Mouse (Mus musculus) cerebellum, postnatal 14 days (tissue): ENCODE measurements around the gene Emd.

Source experiments
- DNase-seq, 2 experiments: peaks; one replicate each; pipeline ENCODE4 v3.0.0; 2021; ENCODE audit warnings: mixed read lengths in 2 of 2

Emd gene

DNA sequence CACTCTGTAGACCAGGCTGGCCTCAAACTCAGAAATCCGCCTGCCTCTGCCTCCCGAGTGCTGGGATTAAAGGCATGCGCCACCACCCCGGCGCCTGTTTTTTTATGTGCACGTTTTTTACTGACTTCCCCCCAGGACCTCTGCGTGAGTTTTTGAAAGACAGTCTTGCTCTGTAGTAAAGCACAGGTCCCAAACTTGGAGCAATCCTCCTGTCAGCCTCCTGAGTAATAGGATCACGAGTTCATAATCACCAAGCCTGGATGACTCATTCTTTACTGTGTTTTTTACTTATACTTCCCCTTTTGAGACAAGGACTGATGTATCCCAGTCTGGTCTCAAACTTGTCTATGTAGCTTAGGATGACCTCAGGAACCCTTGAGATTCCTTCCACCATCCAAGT lies 23.4 kb downstream of the Emd start:
- DNase-seq = no peak

DNA sequence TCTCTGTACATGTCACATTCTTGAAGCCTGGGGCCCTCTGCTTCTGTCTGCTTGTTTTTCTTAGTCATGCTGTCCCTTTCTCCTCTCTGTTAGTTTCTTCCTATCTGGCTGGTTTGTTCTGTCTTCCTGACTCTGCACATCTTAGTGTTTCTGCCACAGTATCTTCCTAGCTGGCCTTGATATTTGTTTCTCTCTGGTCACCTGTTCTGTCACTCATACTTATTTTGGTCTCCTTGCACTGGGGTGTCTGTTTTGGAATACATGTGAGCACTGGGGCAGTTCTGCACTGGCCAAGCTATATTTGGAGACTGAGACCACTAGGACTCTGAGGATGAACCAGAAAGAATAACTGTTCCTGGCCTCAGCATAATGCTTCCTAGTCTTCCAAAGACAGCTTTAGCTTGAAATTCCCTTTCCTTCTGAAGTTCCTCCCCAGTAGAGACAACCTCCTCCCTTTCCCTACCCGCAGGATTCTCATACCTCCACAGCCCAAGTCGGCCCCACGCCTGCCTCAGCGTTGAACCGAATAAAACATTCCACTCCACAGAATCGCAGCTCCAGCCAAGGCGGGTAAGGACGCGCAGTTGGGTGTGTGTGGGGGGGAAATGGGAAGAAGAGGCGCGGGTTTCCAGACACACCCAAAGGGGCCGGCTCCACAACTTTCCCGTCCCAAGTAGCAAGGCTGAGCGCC lies 26.7 kb downstream of the Emd start:
- DNase-seq = no peak

DNA sequence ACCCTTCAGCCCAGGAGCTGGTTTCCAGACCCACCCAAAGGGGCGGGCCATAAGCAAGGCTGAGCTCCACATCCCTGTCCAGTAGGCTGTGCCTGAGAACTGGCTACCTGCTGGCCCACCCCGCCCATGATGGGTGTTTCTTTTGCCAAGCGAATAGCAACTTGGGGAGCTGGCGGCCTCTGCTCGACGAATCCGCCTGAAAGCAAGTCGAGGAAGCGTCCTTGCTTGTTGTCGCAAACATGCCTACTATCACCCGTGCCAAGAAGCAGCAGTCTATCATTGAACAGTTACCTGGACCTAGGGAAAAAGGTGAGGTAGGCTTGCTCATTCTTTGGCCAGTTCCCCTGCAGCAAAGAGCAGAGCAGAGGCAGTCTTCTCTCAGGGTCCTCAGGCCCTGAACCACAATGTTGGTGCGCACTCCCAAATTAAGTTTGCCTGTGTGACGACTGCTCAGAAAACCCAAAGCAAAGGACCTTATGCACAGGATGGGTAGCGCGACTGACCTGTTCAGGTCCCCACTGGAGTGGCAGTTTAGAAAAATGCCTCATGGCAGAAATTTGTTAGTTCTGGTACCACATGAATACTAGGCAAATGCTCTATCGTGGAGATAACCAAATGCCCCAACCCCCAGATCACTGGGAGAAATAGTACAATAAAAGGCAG lies 27.4 kb downstream of the Emd start, which contains the start of the genes Taz and Dnase1l1:
Gene Taz (plus strand): TSS at position 181 of the 663 bp plus-strand sequence.
Gene Dnase1l1 (minus strand): TSS at position 606 of the 663 bp plus-strand sequence.
- DNase-seq = peak; percentile 70 to 75

DNA sequence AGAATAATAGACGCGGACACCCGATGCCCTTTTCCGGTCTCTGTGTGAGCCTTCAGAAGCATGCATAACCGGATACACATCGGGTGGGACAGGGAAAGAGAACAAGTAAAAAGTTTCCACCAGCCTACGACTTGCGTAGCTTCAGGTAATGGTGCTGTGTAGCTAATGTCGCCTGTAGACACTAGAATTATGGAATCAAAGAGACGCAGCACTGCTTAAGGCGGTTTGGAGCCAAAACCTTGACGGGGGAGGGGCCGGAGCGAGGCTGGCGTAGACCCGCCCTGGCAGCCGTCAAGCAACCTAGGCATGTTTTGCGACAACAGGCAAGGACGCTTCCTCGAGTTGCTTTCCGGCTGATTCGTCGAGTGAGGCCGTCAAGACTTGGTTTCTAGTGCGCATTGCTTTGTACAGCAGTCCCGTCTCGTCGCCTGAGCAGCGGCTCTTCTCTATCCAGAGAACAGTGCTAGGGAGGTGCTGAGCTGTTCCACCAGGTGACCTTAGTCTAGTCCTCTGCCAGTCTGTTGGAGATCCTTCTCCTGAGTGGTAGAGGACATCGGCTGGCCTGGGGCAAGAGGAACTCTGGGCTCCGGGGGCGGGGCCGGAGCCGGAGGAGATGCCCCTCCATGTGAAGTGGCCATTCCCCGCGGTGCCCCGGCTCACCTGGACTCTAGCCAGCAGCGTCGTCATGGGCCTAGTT lies 28.1 kb downstream of the Emd start:
- DNase-seq = peak; percentile 88 to 90

GRCm38 (mm10) chrX:74283092-74283437 lies 28.6 kb downstream of the Emd start:
- DNase-seq = no peak

DNA sequence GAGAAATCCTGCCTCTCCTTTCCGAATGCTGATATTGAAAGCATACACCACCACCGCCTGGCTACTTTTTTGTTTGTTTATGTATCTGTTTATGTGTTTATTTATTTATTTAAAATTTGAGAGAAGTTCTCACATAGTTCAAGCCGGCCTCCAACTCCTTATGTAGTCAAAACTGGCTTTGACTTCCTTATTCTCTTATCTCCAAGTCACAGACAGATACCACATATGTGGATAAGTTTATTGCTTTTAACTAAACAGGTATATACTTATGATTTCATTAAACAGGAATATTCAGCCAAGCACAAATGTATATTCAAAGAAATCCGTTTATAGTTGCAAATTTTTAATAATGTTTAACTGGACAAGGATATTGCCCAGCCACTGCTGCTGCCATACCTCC lies 38.9 kb downstream of the Emd start:
- no peak for DNase-seq

DNA sequence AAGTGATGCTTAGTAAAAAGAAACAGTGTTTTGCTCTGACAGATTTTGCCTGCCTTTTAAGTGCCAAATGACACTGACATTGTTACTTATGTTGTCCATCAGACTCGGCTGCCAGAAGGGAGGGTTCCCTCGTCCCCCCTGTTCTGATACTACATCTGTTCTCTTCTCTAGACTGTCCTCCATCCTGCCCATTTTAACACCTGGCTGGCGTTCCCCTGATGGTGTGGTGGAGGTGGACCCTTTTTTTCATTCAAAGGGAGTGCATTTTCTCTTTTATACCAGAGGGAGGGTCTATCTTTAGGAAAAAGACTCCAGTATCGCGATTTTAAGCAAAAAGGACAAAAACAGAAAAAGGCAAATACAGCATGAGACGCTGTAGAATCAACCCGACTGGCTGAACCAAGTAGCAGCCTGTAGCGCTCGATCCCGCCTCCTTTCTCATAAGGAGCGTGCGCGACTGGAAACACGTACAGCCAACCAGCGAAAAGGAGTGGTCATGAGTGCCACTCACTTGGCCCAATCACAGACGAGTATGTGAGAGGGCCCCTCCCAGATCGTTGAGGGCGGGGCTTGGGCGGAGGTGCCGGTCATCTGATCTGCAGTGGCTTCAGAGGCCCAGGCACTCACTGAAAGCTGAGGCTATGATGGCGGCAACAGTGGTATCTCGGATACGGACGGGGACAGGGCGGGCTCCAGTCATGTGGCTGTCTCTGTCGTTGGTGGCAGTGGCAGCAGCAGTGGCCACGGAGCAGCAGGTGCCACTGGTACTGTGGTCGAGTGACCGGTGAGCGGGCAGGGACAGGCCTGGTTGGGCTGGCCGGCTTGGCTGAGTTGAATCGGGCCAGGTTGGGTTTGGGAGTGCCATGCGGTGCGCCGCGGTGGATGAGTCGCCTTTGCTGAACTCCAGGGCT lies 42.3 kb downstream of the Emd start, which contains the start of gene Atp6ap1:
Gene Atp6ap1 (plus strand): TSS at position 560 of the 911 bp plus-strand sequence.
- DNase-seq = peak; percentile 96

DNA sequence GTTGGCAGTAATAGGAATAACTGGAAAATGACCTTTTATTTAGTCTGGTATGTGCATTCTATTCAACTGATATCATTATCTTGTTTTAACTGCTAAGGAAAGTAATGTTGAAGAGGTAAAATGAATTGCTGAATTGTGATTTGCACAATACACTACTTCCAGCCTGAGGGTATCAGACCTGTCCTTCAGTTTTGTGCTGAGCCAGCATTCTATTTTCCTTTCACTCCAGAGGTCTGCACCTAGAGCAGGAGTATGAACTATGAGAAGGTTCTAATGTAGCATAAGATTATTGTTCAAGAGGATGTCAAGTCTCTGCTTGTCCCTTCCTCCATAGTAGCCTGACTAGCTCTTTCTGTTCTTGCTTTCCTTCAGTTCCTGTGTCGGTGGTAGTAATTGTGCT lies 43.9 kb downstream of the Emd start:
- no peak for DNase-seq

DNA sequence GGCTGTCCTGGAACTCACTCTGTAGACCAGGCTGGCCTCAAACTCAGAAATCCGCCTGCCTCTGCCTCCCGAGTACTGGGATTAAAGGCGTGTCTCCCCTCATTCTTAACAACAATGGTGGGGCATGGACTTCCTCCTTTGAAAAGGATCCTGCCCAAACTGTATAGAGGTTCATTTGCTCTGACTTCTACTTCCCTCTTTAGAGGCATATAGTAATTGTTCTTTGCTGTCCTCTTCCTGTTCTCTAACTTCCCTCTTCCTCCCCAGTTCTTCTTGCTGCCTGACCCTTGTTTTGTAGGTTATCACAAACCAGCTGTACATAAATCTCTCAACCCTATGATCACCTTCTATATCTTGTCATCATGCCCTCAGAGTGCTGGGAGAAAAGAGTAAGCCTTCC lies 45.2 kb downstream of the Emd start:
- no peak for DNase-seq

GRCm38 (mm10) chrX:74304867-74305700 lies 50.6 kb downstream of the Emd start, which contains the start of gene Gdi1:
TSS of gene Gdi1 (plus strand) at chrX:74304998.
- peak; percentile 83 for DNase-seq
